Mouse (Mus musculus): ENCODE measurements around the gene Fhod1.

Fhod1 gene

DNA sequence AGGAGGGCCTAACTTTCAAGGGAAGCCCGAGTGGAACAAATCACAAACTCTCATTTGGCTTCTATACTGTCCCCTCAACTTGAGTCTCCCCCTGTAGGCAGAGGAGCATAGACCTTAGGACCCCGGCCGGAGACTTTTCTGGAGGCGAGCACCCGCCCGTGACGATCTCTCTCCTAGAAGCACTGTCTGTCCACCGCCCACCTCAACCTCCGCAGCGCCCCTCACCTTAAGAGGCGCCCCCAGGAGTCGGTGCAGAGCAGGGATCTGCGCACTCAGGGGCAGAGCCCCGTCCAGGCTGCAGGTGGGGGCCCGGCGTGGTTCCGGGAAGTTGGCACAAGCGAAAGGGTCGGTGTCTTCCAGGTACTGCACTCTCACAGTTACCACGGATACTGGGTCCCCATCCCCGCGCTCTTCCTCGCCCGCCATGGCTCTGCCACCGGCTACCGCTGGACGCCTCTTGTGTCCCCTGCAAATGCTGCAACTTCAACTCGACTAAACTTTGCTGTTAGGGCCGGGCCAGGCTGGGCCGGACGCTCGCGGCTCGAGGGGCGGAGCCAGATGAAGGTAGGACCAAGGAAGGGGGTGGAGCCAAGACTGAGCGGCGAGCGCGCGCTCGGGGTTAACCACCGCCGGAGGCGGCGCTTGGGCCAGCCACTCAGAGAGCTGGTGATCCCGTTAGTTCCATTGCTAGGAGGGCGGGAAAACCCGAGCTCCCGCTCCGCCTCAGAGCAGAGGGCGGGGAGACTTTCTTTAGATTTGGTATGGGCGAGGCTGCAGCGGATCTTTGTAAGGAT is at the start of gene Fhod1:
Fhod1 (minus strand) TSS at position 526 of the 794 bp plus-strand sequence.
- DNase-seq = peak; percentile 97

GRCm38 (mm10) chr8:105393915-105394314 is 46.2 kb upstream of the Fhod1 start:
- DNase-seq = no peak

DNA sequence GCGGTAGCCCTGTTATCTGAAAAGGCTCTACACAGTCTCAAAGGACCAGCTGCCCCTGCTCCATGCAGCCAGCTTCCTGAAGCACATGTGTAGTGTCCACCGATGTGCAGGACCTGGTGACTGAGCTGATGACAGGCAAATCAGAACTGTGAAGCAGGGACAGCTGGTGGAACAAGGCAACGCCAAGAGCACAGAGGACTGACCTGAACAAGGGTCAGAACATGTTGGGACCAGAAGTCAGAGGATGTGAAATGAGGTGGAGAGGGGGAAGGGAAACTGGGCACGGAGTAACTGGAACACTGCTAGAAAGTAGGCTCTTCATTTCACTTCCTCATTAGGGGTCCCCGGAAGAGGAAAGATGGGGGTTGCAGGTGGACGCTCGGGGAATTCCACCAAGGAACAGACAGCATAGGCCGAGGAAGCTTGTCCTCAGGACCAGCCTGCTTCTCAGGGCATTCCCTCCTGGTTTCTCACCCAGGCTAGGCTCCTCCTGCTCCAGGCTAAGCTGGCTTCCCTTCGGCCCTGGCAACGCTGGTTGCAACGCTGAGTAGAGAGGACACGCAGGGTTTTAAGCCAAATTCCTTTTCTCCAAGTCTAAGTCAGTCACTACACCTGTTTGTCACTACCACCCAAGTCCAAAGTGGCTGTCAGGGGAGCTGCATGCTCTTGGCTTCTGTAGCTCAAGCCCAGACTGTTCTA is 45.5 kb upstream of the Fhod1 start:
- no peak for DNase-seq

GRCm38 (mm10) chr8:105389096-105389495 is 41.3 kb upstream of the Fhod1 start:
- no peak for DNase-seq

DNA sequence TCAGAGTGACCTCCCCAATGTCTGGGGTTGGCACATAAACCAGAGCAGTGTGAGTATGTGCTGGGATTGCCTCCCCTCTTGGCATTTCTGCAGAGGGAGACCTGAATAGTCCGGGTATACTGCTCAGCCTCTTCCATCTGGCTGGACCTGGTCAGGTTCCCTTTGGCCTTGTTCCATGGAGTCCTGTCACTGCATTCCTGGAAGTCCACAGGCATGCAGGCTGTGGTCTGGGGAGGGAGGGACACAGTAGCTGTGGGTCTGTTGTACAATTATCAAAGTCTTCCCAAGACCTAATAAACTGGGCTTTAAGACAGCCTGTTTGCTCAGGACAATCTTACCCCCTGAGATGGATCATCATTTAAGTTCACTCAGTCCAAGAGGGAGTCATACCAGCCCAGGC is 39.4 kb upstream of the Fhod1 start:
- DNase-seq = peak; percentile 66

GRCm38 (mm10) chr8:105384070-105384469 is 36.3 kb upstream of the Fhod1 start:
- DNase-seq = no peak

DNA sequence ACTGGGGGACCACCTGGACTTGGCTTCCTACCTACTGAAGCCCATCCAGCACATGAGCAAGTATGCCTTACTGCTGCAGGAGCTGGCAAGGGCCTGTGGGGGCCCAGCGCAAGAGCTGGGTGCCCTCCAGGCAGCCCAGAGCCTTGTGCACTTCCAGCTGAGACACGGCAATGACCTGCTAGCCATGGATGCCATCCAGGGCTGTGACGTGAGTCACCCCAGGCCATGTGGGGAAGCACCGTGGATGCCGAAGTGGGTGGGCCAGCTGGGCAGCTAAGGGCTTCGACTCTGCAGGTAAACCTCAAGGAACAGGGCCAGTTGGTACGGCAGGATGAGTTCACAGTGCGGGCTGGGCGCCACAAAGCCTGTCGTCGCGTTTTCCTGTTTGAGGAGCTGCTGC is 32.6 kb upstream of the Fhod1 start:
- no peak for DNase-seq

DNA sequence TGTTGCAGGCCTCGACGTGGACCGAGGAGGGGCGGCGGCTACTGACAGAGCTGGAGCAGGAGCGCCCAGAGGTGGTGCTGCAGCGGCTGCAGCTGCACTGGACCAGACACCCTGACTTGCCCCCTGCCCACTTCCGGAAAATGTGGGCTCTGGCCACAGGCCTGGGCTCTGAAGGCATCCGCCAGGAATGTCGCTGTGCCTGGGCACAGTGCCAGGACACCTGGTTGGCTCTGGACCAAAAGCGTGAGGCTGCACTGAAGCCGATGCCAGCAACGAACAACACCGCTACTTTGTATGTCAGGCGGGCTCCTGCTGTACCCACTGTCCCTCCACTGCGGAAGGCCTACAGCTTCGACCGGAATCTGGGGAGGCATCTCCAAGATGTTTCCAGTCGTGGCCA is 30.9 kb upstream of the Fhod1 start:
- peak; percentile 68 for DNase-seq

DNA sequence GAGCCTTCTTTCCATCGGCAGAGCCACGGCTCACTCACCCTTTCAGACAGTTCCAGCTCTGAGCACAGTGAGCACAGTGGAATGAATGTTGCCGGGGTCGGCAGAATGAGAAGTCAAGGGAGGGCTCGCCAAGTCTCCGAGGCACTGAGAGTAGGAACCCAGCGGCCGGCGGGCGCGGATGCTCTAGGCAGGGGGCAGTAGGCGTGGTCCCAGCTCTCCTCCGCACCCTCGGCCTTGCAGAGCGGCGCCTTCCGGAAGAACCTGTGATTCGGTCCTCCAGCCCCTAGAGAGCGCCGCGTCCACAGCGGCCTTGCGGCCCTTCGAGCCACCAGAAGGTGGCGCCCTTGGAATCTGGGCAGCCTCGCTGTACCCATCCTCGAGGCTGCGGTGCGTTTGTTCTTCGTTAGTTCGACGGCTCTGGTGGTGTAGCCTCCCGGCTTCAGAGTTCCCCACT is 26.8 kb upstream of the Fhod1 start:
- no peak for DNase-seq

DNA sequence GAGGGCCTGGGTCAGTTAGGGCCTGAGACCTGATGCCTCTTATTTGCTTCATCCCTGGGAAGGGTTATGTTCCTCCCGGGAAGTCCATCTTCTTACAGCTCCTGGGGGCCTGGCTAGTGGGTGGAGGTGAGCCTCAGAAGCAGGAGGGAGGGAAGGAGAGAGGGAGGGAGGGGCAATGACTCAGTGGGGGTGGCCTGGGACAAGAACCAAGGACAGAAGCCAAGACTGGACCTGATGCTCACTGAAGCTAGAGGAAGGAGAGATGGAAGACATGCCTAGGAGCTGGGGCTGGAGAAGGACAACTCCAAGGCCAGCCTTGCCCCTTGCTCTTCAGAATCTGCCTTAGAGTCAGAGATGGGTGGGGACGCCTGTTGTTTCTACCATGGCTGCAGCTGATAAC is 25.3 kb upstream of the Fhod1 start, which contains the start of gene Plekhg4:
Plekhg4 (plus strand) TSS at position 243 of the 400 bp plus-strand sequence.
- no peak for DNase-seq

DNA sequence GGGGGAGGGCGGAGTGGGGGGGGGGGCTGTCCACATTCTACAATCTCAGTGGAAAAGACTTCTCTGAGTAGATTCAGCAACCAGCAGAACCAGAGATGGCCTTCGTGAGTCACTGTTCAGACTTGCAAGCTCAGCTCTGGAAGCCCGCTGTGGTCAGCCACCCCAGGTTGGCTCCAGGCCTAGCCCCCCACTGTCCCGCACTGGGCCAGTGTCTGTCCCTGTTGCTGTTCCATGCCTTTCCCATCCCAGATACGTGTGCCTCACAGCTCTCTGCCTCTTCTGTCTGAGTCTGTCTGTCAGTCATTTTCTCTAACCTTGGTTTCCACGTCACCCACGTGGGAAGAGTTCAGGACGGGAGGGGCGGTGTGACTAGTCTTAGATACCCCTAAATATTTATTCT is 24.7 kb upstream of the Fhod1 start:
- no peak for DNase-seq

GRCm38 (mm10) chr8:105367107-105367506 is 19.4 kb upstream of the Fhod1 start:
- DNase-seq = no peak

GRCm38 (mm10) chr8:105361751-105362702 is 14.3 kb upstream of the Fhod1 start:
- peak; percentile 47 for DNase-seq

DNA sequence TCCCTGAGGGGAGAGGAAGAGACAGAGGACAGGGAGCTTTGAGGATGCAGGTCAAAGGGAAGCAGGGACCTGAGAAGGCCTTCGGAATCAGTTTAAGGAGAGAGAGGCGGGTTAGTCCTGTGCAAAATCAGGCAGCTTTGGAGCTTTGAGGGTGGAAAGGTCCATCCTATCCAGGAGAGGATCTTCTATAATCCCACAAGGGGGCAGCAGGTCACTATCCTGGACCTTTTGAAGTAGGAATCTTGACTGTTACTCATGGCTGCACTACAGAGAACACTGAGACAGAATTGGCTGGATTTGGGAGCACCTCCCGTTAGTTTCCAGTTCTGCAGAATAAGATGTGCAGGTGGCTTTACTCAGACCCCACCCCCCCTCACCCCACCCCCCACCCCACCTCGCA is 11.9 kb upstream of the Fhod1 start:
- DNase-seq = no peak

DNA sequence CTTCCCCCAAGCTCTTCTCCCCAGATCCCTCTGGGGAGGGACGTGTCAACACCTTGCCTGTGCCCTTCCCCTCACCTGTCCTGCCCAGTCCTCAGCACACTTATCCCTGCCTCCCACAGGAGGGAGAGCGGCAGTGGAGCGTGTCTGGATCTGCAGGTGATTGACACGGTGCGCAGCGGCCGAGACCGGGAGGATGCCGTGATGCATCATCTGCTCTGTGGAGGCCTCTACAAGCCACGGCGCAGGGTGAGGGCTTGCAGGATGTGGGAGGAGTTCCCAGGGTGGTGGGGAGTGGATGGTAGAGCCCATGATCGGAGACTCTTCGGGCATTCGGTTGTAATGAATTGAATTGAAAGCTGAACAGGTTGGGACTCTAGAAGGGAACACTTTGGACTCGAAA is 11.5 kb upstream of the Fhod1 start:
- no peak for DNase-seq

DNA sequence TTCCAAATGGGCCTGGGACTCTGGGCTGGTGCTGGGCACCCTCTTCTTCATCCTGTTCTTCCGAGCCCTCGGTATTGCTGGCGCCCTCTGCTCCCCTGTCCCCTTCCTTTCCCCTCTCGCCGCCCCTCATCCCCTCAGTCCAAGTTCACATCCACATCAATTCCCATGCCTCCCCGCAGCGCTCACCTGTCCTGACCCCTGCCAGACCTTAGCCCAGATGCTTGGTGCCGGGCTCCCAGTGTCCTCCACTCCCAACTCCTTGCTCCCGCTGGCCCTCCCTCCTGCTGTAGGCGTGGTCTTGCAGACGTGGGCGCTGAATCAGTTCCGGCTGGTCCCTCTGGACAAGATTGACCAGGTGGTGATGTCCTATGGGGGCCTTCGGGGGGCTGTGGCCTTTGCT is 8.9 kb upstream of the Fhod1 start:
- no peak for DNase-seq

- DNase-seq = peak; percentile 65
Observed at GRCm38 (mm10) chr8:105355179-105356024, 7.6 kb upstream of the Fhod1 start.

DNA sequence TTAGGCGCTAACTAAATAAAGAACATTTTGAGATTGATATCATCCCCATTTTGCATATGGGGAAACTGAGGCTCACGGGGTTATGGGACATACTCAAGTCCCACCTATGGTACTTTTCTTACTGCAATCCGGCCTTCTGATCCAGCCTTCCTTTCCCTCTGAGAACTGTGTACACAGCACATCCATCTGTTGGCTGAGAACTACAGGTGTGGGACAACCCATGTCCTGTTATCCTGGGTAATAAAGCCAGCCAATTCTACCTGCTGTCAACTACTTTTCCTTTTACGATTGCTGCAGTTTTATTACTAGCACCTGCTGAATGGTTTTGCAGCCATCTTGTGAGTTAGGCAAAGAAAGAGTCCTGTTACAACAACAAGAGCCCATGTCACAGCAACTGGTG is 6.8 kb upstream of the Fhod1 start:
- DNase-seq = no peak

- DNase-seq = no peak
Observed at GRCm38 (mm10) chr8:105353583-105354135, 5.9 kb upstream of the Fhod1 start.

- DNase-seq = no peak
Observed at GRCm38 (mm10) chr8:105350186-105350585, 2.4 kb upstream of the Fhod1 start.

DNA sequence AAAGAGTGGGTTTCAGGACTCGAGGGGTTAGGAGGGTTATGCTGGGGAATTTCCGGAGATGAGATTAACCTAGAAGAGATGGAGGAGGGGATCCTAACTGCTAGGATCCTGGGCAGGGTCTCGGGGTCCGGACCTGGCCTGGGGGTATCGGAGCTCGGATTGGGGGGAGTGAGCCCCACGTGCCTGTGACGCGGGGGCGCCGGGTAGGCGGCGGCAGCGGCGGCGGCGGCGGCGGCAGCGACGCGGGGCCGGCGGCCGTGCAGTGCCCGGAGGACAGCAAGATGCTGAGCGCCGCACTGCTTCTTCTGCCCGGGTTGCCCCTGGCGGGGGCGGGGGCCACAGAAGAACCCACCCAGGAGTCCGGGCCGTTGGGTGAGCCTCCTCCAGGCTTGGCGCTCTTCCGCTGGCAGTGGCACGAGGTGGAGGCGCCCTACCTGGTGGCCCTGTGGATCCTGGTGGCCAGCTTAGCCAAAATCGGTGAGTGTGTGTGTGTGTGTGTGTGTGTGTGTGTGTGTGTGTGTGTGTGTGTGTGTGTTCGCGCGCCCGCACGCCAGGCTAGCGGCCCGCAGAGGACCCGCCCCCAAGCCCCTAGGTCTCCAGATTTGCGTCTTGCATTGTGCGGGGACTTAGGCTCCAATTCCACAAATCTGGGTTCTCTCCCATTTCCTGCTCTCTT is 1.5 kb upstream of the Fhod1 start:
- DNase-seq = no peak
